Mouse (Mus musculus) 416B (cell line): ENCODE data around the gene Tead4.

Source experiments
- DNase-seq: peaks from one replicate; pipeline ENCODE4 v3.0.0; 2011; ENCODE audit warnings: low read depth

The Tead4 gene

GRCm38 (mm10) chr6:128291284-128291683 is 9.3 kb downstream of the Tead4 start:
- DNase-seq, result no peak

- no peak for DNase-seq
Observed at GRCm38 (mm10) chr6:128288681-128289080, 11.9 kb downstream of the Tead4 start.

GRCm38 (mm10) chr6:128285792-128286430 is 14.7 kb downstream of the Tead4 start:
- peak; percentile 58 for DNase-seq

GRCm38 (mm10) chr6:128282126-128282525 is 18.5 kb downstream of the Tead4 start:
- DNase-seq, result no peak

- DNase-seq, result no peak
Observed at GRCm38 (mm10) chr6:128280472-128281145, 20.0 kb downstream of the Tead4 start.

- DNase-seq, result peak; percentile 8
Observed at GRCm38 (mm10) chr6:128279608-128280007, 21.0 kb downstream of the Tead4 start.

- DNase-seq, result no peak
Observed at GRCm38 (mm10) chr6:128279099-128279498, 21.5 kb downstream of the Tead4 start.

GRCm38 (mm10) chr6:128277132-128278085 is 23.2 kb downstream of the Tead4 start:
- DNase-seq, result no peak

- no peak for DNase-seq
Observed at GRCm38 (mm10) chr6:128276349-128276748, 24.3 kb downstream of the Tead4 start.

GRCm38 (mm10) chr6:128275506-128276064 is 25.0 kb downstream of the Tead4 start:
- DNase-seq, result no peak

- DNase-seq, result no peak
Observed at GRCm38 (mm10) chr6:128273507-128273906, 27.1 kb downstream of the Tead4 start.

GRCm38 (mm10) chr6:128272754-128273153 is 27.9 kb downstream of the Tead4 start:
- DNase-seq, result no peak

GRCm38 (mm10) chr6:128269850-128270249 is 30.8 kb downstream of the Tead4 start:
- DNase-seq, result no peak

- no peak for DNase-seq
Observed at GRCm38 (mm10) chr6:128264870-128265526, 35.6 kb downstream of the Tead4 start.

GRCm38 (mm10) chr6:128261486-128261885 is 39.1 kb downstream of the Tead4 start:
- no peak for DNase-seq

GRCm38 (mm10) chr6:128259252-128259651 is 41.4 kb downstream of the Tead4 start:
- no peak for DNase-seq

GRCm38 (mm10) chr6:128255941-128256340 is 44.7 kb downstream of the Tead4 start:
- no peak for DNase-seq

GRCm38 (mm10) chr6:128255292-128255691 is 45.3 kb downstream of the Tead4 start:
- no peak for DNase-seq

GRCm38 (mm10) chr6:128254551-128254950 is 46.1 kb downstream of the Tead4 start:
- DNase-seq, result no peak

- no peak for DNase-seq
Observed at GRCm38 (mm10) chr6:128253111-128253510, 47.5 kb downstream of the Tead4 start.

GRCm38 (mm10) chr6:128250596-128250995 is 50.0 kb downstream of the Tead4 start:
- DNase-seq, result no peak
